Mouse (Mus musculus) forebrain, embryonic 14.5 days (tissue): ENCODE data around the gene Palld. TPM values are rescaled to one million over a fixed set of nuclear protein-coding genes. Genes with fewer than 3 reads are reported as not detected.

ENCODE experiments used
- ATAC-seq: fragments of 200-750 bp; cut with Nextera tagmentation; 2 replicates; pipeline ENCODE4 v1.8.0; 2017; ENCODE audit warnings: mild to moderate bottlenecking, moderate library complexity
- DNase-seq: peaks from one replicate; pipeline ENCODE4 v3.0.0-alpha.2; 2015; ENCODE audit warnings: low spot score
- H3K27ac ChIP-seq: fragments of 300-500 bp; sonication (generic); 2 replicates; pipeline ENCODE4 v1.5.1; 2014; ENCODE audit warnings: low read depth, mild to moderate bottlenecking, control low read depth, low read length, moderate library complexity
- H3K27me3 ChIP-seq: fragments of 300-500 bp; sonication (generic); replicated peaks from 2 replicates; pipeline ENCODE4 v1.6.1; 2014; ENCODE audit warnings: low read length, control low read depth, mixed read lengths; ENCODE audit not compliant: control insufficient read depth, insufficient read depth
- H3K36me3 ChIP-seq: fragments of 300-500 bp; sonication (generic); 2 replicates; pipeline ENCODE4 v1.6.1; 2014; ENCODE audit warnings: low read length, control low read depth; ENCODE audit not compliant: control insufficient read depth, insufficient read depth
- H3K4me1 ChIP-seq: fragments of 300-500 bp; sonication (generic); 2 replicates; pipeline ENCODE4 v1.6.1; 2014; ENCODE audit warnings: antibody characterized with exemption, low read length, control low read depth; ENCODE audit not compliant: control insufficient read depth, insufficient read depth
- H3K4me2 ChIP-seq: fragments of 300-500 bp; sonication (generic); 2 replicates; pipeline ENCODE4 v1.6.1; 2014; ENCODE audit warnings: mild to moderate bottlenecking, control low read depth, low read length
- H3K4me3 ChIP-seq: fragments of 300-500 bp; sonication (generic); 2 replicates; pipeline ENCODE4 v1.5.1; 2014; ENCODE audit warnings: low read depth, low read length, control low read depth
- H3K9ac ChIP-seq: fragments of 300-500 bp; sonication (generic); 2 replicates; pipeline ENCODE4 v1.6.1; 2014; ENCODE audit warnings: mild to moderate bottlenecking, low read length, control low read depth, moderate library complexity
- H3K9me3 ChIP-seq: fragments of 300-500 bp; sonication (generic); replicated peaks from 2 replicates; pipeline ENCODE4 v1.6.1; 2016; ENCODE audit warnings: low read length, control low read depth, mixed read lengths; ENCODE audit not compliant: control insufficient read depth
- WGBS: fragments of 180-500 bp; shearing (Covaris S2); extraction: QIAGEN DNeasy Blood & Tissue Kit; methylation state at CpG from one replicate; pipeline ENCODE4 v1.1.7; 2014; 5-methylcytosine and 5-hydroxymethylcytosine counted together
- polyA plus RNA-seq: library from polyadenylated mRNA; unstranded; fragments of >200 nt; fragmentation: Nextera tagmentation; extraction: Ambion mirVana; gene quantifications from 2 replicates; pipeline ENCODE4 v1.2.1, GENCODE M21; 2014

Gene Palld
- polyA plus RNA-seq, 1 experiment from 2014 or later, result 15.9 TPM

- no peak overlapping the region for H3K9ac ChIP-seq
- peak; percentile 60 for ATAC-seq
- H3K4me1 ChIP-seq, result peaks cover under 1% of the 10 kb centered on the region; the same call in 1 of the 2 replicates
- no peak for DNase-seq
- no peaks in the 10 kb centered on the region for H3K27me3 ChIP-seq
- H3K27ac ChIP-seq, result no peak overlapping the region; the same call in 1 of the 2 replicates
- WGBS, result 68% methylated on average over 8 of the region's 8 CpGs
- H3K4me3 ChIP-seq, result no peak overlapping the region
- no peak overlapping the region for H3K4me2 ChIP-seq
- peaks cover 4% of the 10 kb centered on the region; the same call in 1 of the 2 replicates for H3K36me3 ChIP-seq
- no peaks in the 10 kb centered on the region for H3K9me3 ChIP-seq
These were observed 193.7 kb downstream of the Palld start for GRCm38 (mm10) chr8:61708586-61709305.

- no peak for ATAC-seq
- Histone ChIP-seq H3K9me3 (no peaks in the 10 kb centered on the region), H3K36me3 (peaks cover 4% of the 10 kb centered on the region; the same call in 1 of the 2 replicates), H3K9ac (no peak overlapping the region), H3K4me3 (no peak overlapping the region), H3K4me1 (peaks cover 13% of the 10 kb centered on the region), H3K27me3 (no peaks in the 10 kb centered on the region), H3K27ac (no peak overlapping the region), H3K4me2 (no peak overlapping the region)
- DNase-seq, result no peak
- 93% methylated on average over 3 of the region's 3 CpGs for WGBS
These were observed 197.0 kb downstream of the Palld start for GRCm38 (mm10) chr8:61705491-61705890.

GRCm38 (mm10) chr8:61702122-61702521 is 200.4 kb downstream of the Palld start:
- Histone ChIP-seq H3K9me3 (no peaks in the 10 kb centered on the region), H3K36me3 (peaks cover 4% of the 10 kb centered on the region; the same call in 1 of the 2 replicates), H3K4me1 (peaks cover 13% of the 10 kb centered on the region), H3K27ac (no peak overlapping the region), H3K9ac (no peak overlapping the region), H3K27me3 (no peaks in the 10 kb centered on the region), H3K4me2 (no peak overlapping the region), H3K4me3 (no peak overlapping the region)
- DNase-seq (no peak), ATAC-seq (no peak)
- WGBS, result 37% methylated on average over 8 of the region's 8 CpGs

GRCm38 (mm10) chr8:61700932-61701681 is 201.4 kb downstream of the Palld start:
- Histone ChIP-seq H3K9me3 (no peaks in the 10 kb centered on the region), H3K27ac (no peak overlapping the region), H3K4me2 (no peak overlapping the region), H3K4me1 (peaks cover 13% of the 10 kb centered on the region), H3K36me3 (no peaks in the 10 kb centered on the region), H3K9ac (no peak overlapping the region), H3K27me3 (no peaks in the 10 kb centered on the region), H3K4me3 (no peak overlapping the region)
- ATAC-seq (no peak), DNase-seq (no peak)
- 91% methylated on average over 9 of the region's 9 CpGs for WGBS

- Histone ChIP-seq H3K9ac (no peak overlapping the region), H3K27me3 (no peaks in the 10 kb centered on the region), H3K4me1 (peaks cover 13% of the 10 kb centered on the region), H3K4me3 (no peak overlapping the region), H3K27ac (no peak overlapping the region), H3K36me3 (no peaks in the 10 kb centered on the region), H3K4me2 (no peak overlapping the region), H3K9me3 (no peaks in the 10 kb centered on the region)
- WGBS, result 79% methylated on average over 1 of the region's 1 CpGs
- DNase-seq, result peak; percentile 38
- ATAC-seq, result peak; percentile 27; the same call in 1 of the 2 replicates
These were observed 202.2 kb downstream of the Palld start for GRCm38 (mm10) chr8:61700298-61700697.

- Histone ChIP-seq H3K4me1 (peaks cover 13% of the 10 kb centered on the region), H3K9me3 (no peaks in the 10 kb centered on the region), H3K9ac (no peak overlapping the region), H3K27ac (no peak overlapping the region), H3K27me3 (no peaks in the 10 kb centered on the region), H3K4me3 (no peak overlapping the region), H3K36me3 (no peaks in the 10 kb centered on the region), H3K4me2 (no peak overlapping the region)
- 87% methylated on average over 2 of the region's 2 CpGs for WGBS
- DNase-seq (no peak), ATAC-seq (no peak)
These were observed 203.5 kb downstream of the Palld start for GRCm38 (mm10) chr8:61698959-61699358.

- ATAC-seq (no peak), DNase-seq (no peak)
- WGBS, result 79% methylated on average over 7 of the region's 7 CpGs
These were observed 204.6 kb downstream of the Palld start for GRCm38 (mm10) chr8:61697728-61698385.

GRCm38 (mm10) chr8:61696846-61697455 is 205.5 kb downstream of the Palld start:
- no peak overlapping the region for H3K4me2 ChIP-seq
- 94% methylated on average over 2 of the region's 2 CpGs for WGBS
- H3K36me3 ChIP-seq, result no peaks in the 10 kb centered on the region
- no peak for ATAC-seq
- H3K27me3 ChIP-seq, result no peaks in the 10 kb centered on the region
- no peaks in the 10 kb centered on the region for H3K9me3 ChIP-seq
- H3K27ac ChIP-seq, result no peak overlapping the region
- H3K4me1 ChIP-seq, result no peaks in the 10 kb centered on the region; the same call in 1 of the 2 replicates
- H3K4me3 ChIP-seq, result no peak overlapping the region
- DNase-seq, result no peak
- no peak overlapping the region for H3K9ac ChIP-seq

More at GRCm38 (mm10) chr8:61697728-61698385, 204.6 kb downstream of the Palld start:
- no peaks in the 10 kb centered on the region for H3K36me3 ChIP-seq
- H3K4me1 ChIP-seq, result peaks cover 5% of the 10 kb centered on the region
- no peak overlapping the region for H3K9ac ChIP-seq
- H3K4me3 ChIP-seq, result no peak overlapping the region
- no peak overlapping the region for H3K27ac ChIP-seq
- H3K4me2 ChIP-seq, result no peak overlapping the region
- H3K9me3 ChIP-seq, result no peaks in the 10 kb centered on the region
- no peaks in the 10 kb centered on the region for H3K27me3 ChIP-seq
